Mouse (Mus musculus) spleen, adult 2 months (tissue): ENCODE data around the gene Alg14. TPM values are rescaled to one million over a fixed set of nuclear protein-coding genes. Genes with fewer than 3 reads are reported as not detected.

Source experiments
- DNase-seq, 2 experiments: peaks; one replicate each; pipeline versions ENCODE4 v3.0.0 to v3.0.0-alpha.2; 2012 to 2021; ENCODE audit warnings: low spot score in 2 of 2, low read depth in 1 of 2
- H3K27ac ChIP-seq: fragments of 200-500 bp; 2 replicates; pipeline ENCODE4 v1.5.1; 2012; ENCODE audit warnings: low read length, inconsistent platforms; ENCODE audit not compliant: insufficient read depth
- H3K27me3 ChIP-seq: fragments of 200-500 bp; 2 replicates; pipeline ENCODE4 v1.6.1; 2012; ENCODE audit warnings: mild to moderate bottlenecking, moderate library complexity, low read length, inconsistent platforms; ENCODE audit not compliant: control insufficient read depth, insufficient read depth
- H3K36me3 ChIP-seq: fragments of 200-500 bp; 2 replicates; pipeline ENCODE4 v1.6.1; 2012; ENCODE audit warnings: mild to moderate bottlenecking, low read length, inconsistent platforms; ENCODE audit not compliant: control insufficient read depth, insufficient read depth
- H3K4me1 ChIP-seq: fragments of 200-500 bp; 2 replicates; pipeline ENCODE4 v1.6.1; 2011; ENCODE audit warnings: inconsistent platforms; ENCODE audit not compliant: control insufficient read depth, insufficient read depth, insufficient read length
- H3K4me3 ChIP-seq: fragments of 200-500 bp; 2 replicates; pipeline ENCODE4 v1.5.1; 2011; ENCODE audit warnings: mild to moderate bottlenecking, inconsistent platforms; ENCODE audit not compliant: insufficient read depth, insufficient read length; ENCODE audit errors: extremely low read depth
- CTCF ChIP-seq: fragments of 200-500 bp; IDR thresholded peaks from 2 replicates; pipeline ENCODE4 v1.5.1; 2011; ENCODE audit warnings: mild to moderate bottlenecking, inconsistent platforms; ENCODE audit not compliant: insufficient read depth, insufficient read length, insufficient replicate concordance; ENCODE audit errors: extremely low read depth
- POLR2A ChIP-seq: fragments of 200-500 bp; IDR thresholded peaks from 2 replicates; pipeline ENCODE4 v1.6.1; 2011; ENCODE audit warnings: low read depth, low read length, inconsistent platforms
- WGBS: fragments of 180-500 bp; shearing (Covaris S2); methylation state at CpG from one replicate; pipeline ENCODE4 v1.1.7; 2018; 5-methylcytosine and 5-hydroxymethylcytosine counted together
- polyA plus RNA-seq: library from polyadenylated mRNA; depleted of rRNA; stranded (reverse); fragments of >200 nt; gene quantifications from 2 replicates; pipeline ENCODE4 v1.2.3, GENCODE M21; 2012

Alg14 gene
- polyA plus RNA-seq, 1 experiment: 4.3 TPM

GRCm38 (mm10) chr3:121261939-121262520 lies 29.5 kb upstream of the Alg14 start:
- WGBS: 16% methylated on average over 21 of the region's 21 CpGs
- TF ChIP-seq POLR2A (no peak), CTCF (no peak)

DNA sequence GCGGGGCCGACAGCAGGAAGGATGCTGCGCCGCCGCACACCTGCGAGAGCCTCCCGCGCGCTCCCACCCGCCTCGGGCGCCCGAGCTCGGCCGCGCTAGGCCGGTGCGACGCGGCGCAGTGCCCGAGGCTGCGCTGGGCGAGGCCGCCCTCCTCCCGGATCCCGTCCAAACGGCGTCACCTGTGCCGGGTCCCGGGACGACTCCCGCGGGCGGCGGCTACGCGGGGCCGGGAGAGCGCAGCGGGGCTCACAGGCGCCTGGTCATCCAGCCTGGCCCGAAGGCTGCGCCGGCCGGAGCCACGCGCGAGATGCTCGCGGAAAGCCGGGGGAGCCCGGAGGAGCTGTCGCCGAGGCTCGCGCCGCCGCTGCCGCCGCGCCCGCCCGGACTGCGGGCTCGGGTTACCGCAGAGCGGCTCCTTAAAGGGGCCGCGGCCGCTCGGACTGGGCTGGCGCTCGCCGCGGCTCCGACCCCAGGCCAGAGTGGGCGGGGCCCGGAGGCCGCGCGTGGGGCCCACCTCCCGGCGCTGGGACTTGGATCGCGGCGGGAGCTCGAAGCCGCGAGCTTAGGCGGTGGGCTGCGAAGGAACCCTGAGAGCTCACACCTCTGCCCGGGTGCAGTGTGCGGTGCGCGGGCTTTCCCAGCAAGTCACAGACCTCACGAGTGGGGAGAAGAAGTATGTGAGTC lies 28.9 kb upstream of the Alg14 start:
- H3K4me3 ChIP-seq: peak overlapping the region; percentile 48
- H3K27me3 ChIP-seq: peaks cover 15% of the 10 kb centered on the region
- peaks cover 7% of the 10 kb centered on the region for H3K4me1 ChIP-seq
- DNase-seq: no peak
- H3K36me3 ChIP-seq: no peaks in the 10 kb centered on the region
- TF ChIP-seq POLR2A (no peak), CTCF (no peak)
- WGBS: 1% methylated on average over 96 of the region's 97 CpGs
- no peak overlapping the region for H3K27ac ChIP-seq

More at GRCm38 (mm10) chr3:121261939-121262520, 29.5 kb upstream of the Alg14 start:
- Histone ChIP-seq H3K36me3 (no peaks in the 10 kb centered on the region), H3K27ac (no peak overlapping the region), H3K4me1 (peaks cover 7% of the 10 kb centered on the region), H3K27me3 (peaks cover 15% of the 10 kb centered on the region), H3K4me3 (peak overlapping the region; percentile 48)
- no peak for DNase-seq

- no peak for DNase-seq
- 5% methylated on average over 20 of the region's 20 CpGs for WGBS
- Histone ChIP-seq H3K36me3 (no peaks in the 10 kb centered on the region), H3K27ac (no peak overlapping the region), H3K4me1 (peaks cover 7% of the 10 kb centered on the region), H3K27me3 (peaks cover 15% of the 10 kb centered on the region), H3K4me3 (peak overlapping the region; percentile 48)
- TF ChIP-seq POLR2A: no peak
- TF ChIP-seq CTCF: no peak
Measured at GRCm38 (mm10) chr3:121263205-121263548, 28.4 kb upstream of the Alg14 start.

GRCm38 (mm10) chr3:121264242-121264641 lies 27.3 kb upstream of the Alg14 start:
- H3K27ac ChIP-seq: no peak overlapping the region
- H3K27me3 ChIP-seq: peaks cover 15% of the 10 kb centered on the region
- H3K4me1 ChIP-seq: peaks cover 7% of the 10 kb centered on the region
- H3K4me3 ChIP-seq: no peak overlapping the region
- no peak for TF ChIP-seq POLR2A
- TF ChIP-seq CTCF: no peak
- H3K36me3 ChIP-seq: no peaks in the 10 kb centered on the region
- 73% methylated on average over 6 of the region's 6 CpGs for WGBS
- DNase-seq: no peak

DNA sequence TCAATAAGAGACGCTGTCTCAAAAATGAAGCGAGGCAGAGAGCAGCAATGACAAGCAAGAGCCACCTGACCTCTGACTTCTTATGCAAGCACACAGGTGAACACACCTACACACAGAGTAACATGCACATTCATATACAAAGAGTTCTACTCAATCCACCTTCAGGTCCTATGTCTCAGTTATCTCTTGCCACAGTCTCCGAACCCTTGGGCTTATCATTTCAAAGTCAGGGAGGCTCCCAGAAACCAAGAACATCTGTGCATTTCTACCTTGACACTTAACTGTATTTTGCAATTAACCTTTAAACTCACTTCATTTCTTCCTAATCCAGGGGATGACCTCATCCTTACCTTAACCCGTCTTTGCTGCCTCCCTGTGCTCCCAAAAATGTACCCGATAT lies 24.3 kb upstream of the Alg14 start:
- H3K27ac ChIP-seq: no peak overlapping the region
- H3K36me3 ChIP-seq: no peaks in the 10 kb centered on the region
- H3K4me3 ChIP-seq: no peak overlapping the region
- 89% methylated on average over 5 of the region's 5 CpGs for WGBS
- peaks cover 10% of the 10 kb centered on the region for H3K27me3 ChIP-seq
- peaks cover 5% of the 10 kb centered on the region for H3K4me1 ChIP-seq
- DNase-seq: no peak
- no peak for TF ChIP-seq CTCF
- no peak for TF ChIP-seq POLR2A

DNA sequence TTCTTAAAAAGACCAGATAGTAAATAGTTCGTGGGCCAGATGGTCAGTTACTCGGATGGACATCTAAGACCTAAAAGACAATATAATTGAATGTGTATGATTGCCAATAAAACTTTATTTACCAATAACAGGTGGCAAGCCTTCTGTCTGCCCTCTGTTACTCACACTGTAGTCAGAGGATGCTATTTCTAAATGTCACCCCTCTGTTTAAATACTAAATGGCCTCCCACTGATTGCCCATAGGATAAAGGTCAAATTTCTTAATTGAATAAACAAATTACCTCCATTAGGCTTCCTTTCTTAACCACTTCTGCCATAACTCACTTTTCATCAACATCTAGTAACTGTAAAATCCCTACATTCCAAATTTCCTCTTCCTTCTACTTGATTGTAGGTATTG lies 19.0 kb upstream of the Alg14 start:
- DNase-seq: no peak
- Histone ChIP-seq H3K36me3 (no peaks in the 10 kb centered on the region), H3K27ac (no peak overlapping the region), H3K27me3 (no peaks in the 10 kb centered on the region), H3K4me1 (no peaks in the 10 kb centered on the region), H3K4me3 (no peak overlapping the region)
- 84% methylated on average over 2 of the region's 2 CpGs for WGBS
- TF ChIP-seq CTCF (no peak), POLR2A (no peak)

DNA sequence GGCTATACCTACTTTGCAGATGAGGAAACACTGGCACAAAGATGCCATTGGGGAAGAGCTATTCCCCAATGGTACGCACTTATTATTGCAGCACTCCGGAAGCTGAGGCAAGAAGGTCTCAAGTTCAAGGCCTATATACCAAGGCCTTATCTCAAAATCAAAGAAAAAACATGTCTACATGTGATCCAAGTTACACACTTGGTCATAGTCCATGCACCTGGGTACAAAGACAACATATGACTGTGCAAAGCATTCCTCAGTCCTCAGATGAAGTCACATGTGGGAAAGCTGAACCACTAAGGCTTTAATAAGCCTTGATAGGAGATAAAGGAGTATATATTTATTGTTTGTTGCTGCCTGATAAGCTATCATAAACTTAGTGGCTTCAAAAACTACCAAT lies 17.6 kb upstream of the Alg14 start:
- H3K27ac ChIP-seq: no peak overlapping the region
- no peaks in the 10 kb centered on the region for H3K36me3 ChIP-seq
- H3K4me1 ChIP-seq: no peaks in the 10 kb centered on the region
- TF ChIP-seq POLR2A (no peak), CTCF (no peak)
- H3K4me3 ChIP-seq: no peak overlapping the region
- WGBS: 87% methylated on average over 2 of the region's 2 CpGs
- no peak for DNase-seq
- H3K27me3 ChIP-seq: no peaks in the 10 kb centered on the region
